Mouse (Mus musculus): ENCODE results near the gene Itgae. TPM values are rescaled to one million over a fixed set of nuclear protein-coding genes. Genes with fewer than 3 reads are reported as not detected.
A peak's percentile ranks its signal among the peaks of the same experiment; 100 is the strongest.

The Itgae gene
- polyA plus RNA-seq, 1 experiment from 2014 or later, result 0.25 TPM

- no peak for ATAC-seq
- H3K27ac ChIP-seq (ENCODE audit: low read depth, low read length), result no peak overlapping the region
- H3K4me3 ChIP-seq (ENCODE audit: low read depth, low read length), result no peak overlapping the region
- H3K9me3 ChIP-seq (replicated peaks; ENCODE audit: control insufficient read depth, low read length), result no peaks in the 10 kb centered on the region
- peaks cover 31% of the 10 kb centered on the region for H3K36me3 ChIP-seq (ENCODE audit: control insufficient read depth, insufficient read depth, low read length)
- peaks cover 7% of the 10 kb centered on the region for H3K4me1 ChIP-seq (ENCODE audit: control insufficient read depth, insufficient read depth, low read length)
- H3K9ac ChIP-seq (ENCODE audit: low read length), result no peak overlapping the region
- 86% methylated on average over 7 of the region's 7 CpGs for WGBS
- no peak overlapping the region for H3K4me2 ChIP-seq (ENCODE audit: low read length)
- no peaks in the 10 kb centered on the region for H3K27me3 ChIP-seq (replicated peaks; ENCODE audit: control insufficient read depth, insufficient read depth, low read length)
- no peak for DNase-seq (ENCODE audit: low spot score)
Measured at GRCm38 (mm10) chr11:73085391-73085790, 5.0 kb upstream of the Itgae start.

GRCm38 (mm10) chr11:73087700-73088480 is 2.5 kb upstream of the Itgae start:
- H3K9ac ChIP-seq (ENCODE audit: low read length), result no peak overlapping the region
- no peak overlapping the region for H3K4me3 ChIP-seq (ENCODE audit: low read depth, low read length)
- no peak overlapping the region for H3K27ac ChIP-seq (ENCODE audit: low read depth, low read length)
- ATAC-seq (no peak), DNase-seq (ENCODE audit: low spot score) (no peak)
- WGBS, result 59% methylated on average over 6 of the region's 6 CpGs
- H3K4me1 ChIP-seq (ENCODE audit: control insufficient read depth, insufficient read depth, low read length), result peaks cover 7% of the 10 kb centered on the region
- H3K4me2 ChIP-seq (ENCODE audit: low read length), result no peak overlapping the region
- H3K9me3 ChIP-seq (replicated peaks; ENCODE audit: control insufficient read depth, low read length), result no peaks in the 10 kb centered on the region
- H3K27me3 ChIP-seq (replicated peaks; ENCODE audit: control insufficient read depth, insufficient read depth, low read length), result no peaks in the 10 kb centered on the region
- H3K36me3 ChIP-seq (ENCODE audit: control insufficient read depth, insufficient read depth, low read length), result peaks cover 8% of the 10 kb centered on the region

- H3K9ac ChIP-seq (ENCODE audit: low read length), result no peak overlapping the region
- 80% methylated on average over 2 of the region's 2 CpGs for WGBS
- H3K36me3 ChIP-seq (ENCODE audit: control insufficient read depth, insufficient read depth, low read length), result no peaks in the 10 kb centered on the region
- no peaks in the 10 kb centered on the region for H3K9me3 ChIP-seq (replicated peaks; ENCODE audit: control insufficient read depth, low read length)
- H3K4me2 ChIP-seq (ENCODE audit: low read length), result no peak overlapping the region
- H3K4me1 ChIP-seq (ENCODE audit: control insufficient read depth, insufficient read depth, low read length), result no peaks in the 10 kb centered on the region
- no peaks in the 10 kb centered on the region for H3K27me3 ChIP-seq (replicated peaks; ENCODE audit: control insufficient read depth, insufficient read depth, low read length)
- DNase-seq (ENCODE audit: low spot score) (no peak), ATAC-seq (no peak)
- H3K4me3 ChIP-seq (ENCODE audit: low read depth, low read length), result no peak overlapping the region
- no peak overlapping the region for H3K27ac ChIP-seq (ENCODE audit: low read depth, low read length)
Measured at GRCm38 (mm10) chr11:73090826-73091225, 443 bp downstream of the Itgae start.

- ATAC-seq (no peak), DNase-seq (ENCODE audit: low spot score) (no peak)
- H3K4me3 ChIP-seq (ENCODE audit: low read depth, low read length), result no peak overlapping the region
- no peaks in the 10 kb centered on the region for H3K27me3 ChIP-seq (replicated peaks; ENCODE audit: control insufficient read depth, insufficient read depth, low read length)
- WGBS, result 76% methylated on average over 4 of the region's 4 CpGs
- H3K4me1 ChIP-seq (ENCODE audit: control insufficient read depth, insufficient read depth, low read length), result no peaks in the 10 kb centered on the region
- no peak overlapping the region for H3K27ac ChIP-seq (ENCODE audit: low read depth, low read length)
- no peak overlapping the region for H3K9ac ChIP-seq (ENCODE audit: low read length)
- no peaks in the 10 kb centered on the region for H3K9me3 ChIP-seq (replicated peaks; ENCODE audit: control insufficient read depth, low read length)
- no peaks in the 10 kb centered on the region for H3K36me3 ChIP-seq (ENCODE audit: control insufficient read depth, insufficient read depth, low read length)
- H3K4me2 ChIP-seq (ENCODE audit: low read length), result no peak overlapping the region
Measured at GRCm38 (mm10) chr11:73092057-73092456, 1.7 kb downstream of the Itgae start.

DNA sequence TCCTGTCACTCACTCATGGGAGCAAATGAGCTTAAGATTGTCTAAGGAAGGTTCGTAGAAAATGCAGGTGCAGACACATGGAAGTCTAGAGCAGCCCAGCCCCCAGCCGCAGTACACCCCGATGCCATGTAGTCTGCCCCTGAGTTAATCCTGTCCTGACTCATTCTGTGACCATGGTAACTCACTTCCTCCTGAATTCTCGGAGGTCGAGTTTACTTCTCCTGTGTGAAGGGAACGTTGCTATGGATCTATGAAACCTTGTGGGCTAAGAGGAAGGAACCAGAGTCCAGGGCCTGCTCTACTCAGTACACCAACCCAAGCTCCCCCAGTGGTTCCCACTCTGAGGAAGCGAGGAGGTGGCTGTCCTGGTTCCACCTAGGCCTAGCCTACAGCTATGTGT is 2.5 kb downstream of the Itgae start:
- 78% methylated on average over 7 of the region's 7 CpGs for WGBS
- ATAC-seq, result no peak
- H3K4me2 ChIP-seq (ENCODE audit: low read length), result no peak overlapping the region

GRCm38 (mm10) chr11:73094231-73094995 is 4.0 kb downstream of the Itgae start:
- H3K9ac ChIP-seq (ENCODE audit: low read length), result no peak overlapping the region

More for the DNA sequence above, 2.5 kb downstream of the Itgae start:
- H3K4me1 ChIP-seq (ENCODE audit: control insufficient read depth, insufficient read depth, low read length), result no peaks in the 10 kb centered on the region
- no peaks in the 10 kb centered on the region for H3K27me3 ChIP-seq (replicated peaks; ENCODE audit: control insufficient read depth, insufficient read depth, low read length)
- no peaks in the 10 kb centered on the region for H3K36me3 ChIP-seq (ENCODE audit: control insufficient read depth, insufficient read depth, low read length)
- H3K4me3 ChIP-seq (ENCODE audit: low read depth, low read length), result no peak overlapping the region
- no peak for DNase-seq (ENCODE audit: low spot score)
- H3K27ac ChIP-seq (ENCODE audit: low read depth, low read length), result no peak overlapping the region
- no peak overlapping the region for H3K9ac ChIP-seq (ENCODE audit: low read length)
- H3K9me3 ChIP-seq (replicated peaks; ENCODE audit: control insufficient read depth, low read length), result no peaks in the 10 kb centered on the region

DNA sequence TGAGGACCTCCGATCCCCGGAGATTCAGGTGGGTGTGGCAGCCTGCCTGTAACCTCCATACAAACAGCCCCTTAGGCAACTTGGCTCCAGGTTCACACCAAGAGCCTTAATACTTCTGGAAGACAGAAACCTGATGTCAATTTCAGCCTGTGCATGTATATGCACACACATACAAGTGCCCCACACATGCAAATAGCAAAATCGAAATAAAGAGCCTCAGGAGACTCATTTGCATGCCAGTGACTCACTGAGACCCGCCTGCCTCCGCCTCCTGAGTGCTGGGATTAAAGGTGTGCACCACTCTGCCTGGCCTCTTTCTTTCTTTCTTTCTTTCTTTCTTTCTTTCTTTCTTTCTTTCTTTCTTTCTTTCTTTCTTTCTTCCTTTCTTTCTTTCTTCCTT is 8.5 kb downstream of the Itgae start:
- Histone ChIP-seq H3K4me2 (ENCODE audit: low read length) (no peak overlapping the region), H3K27ac (ENCODE audit: low read depth, low read length) (no peak overlapping the region), H3K4me1 (ENCODE audit: control insufficient read depth, insufficient read depth, low read length) (peaks cover 2% of the 10 kb centered on the region; the same call in 1 of the 2 replicates), H3K4me3 (ENCODE audit: low read depth, low read length) (no peak overlapping the region), H3K9me3 (replicated peaks; ENCODE audit: control insufficient read depth, low read length) (no peaks in the 10 kb centered on the region), H3K27me3 (replicated peaks; ENCODE audit: control insufficient read depth, insufficient read depth, low read length) (no peaks in the 10 kb centered on the region), H3K36me3 (ENCODE audit: control insufficient read depth, insufficient read depth, low read length) (no peaks in the 10 kb centered on the region), H3K9ac (ENCODE audit: low read length) (no peak overlapping the region)
- 36% methylated on average over 5 of the region's 5 CpGs for WGBS
- ATAC-seq, result no peak
- peak; percentile 37 for DNase-seq (ENCODE audit: low spot score)

More at GRCm38 (mm10) chr11:73094231-73094995, 4.0 kb downstream of the Itgae start:
- H3K36me3 ChIP-seq (ENCODE audit: control insufficient read depth, insufficient read depth, low read length), result no peaks in the 10 kb centered on the region
- DNase-seq (ENCODE audit: low spot score) (no peak), ATAC-seq (no peak)
- H3K4me3 ChIP-seq (ENCODE audit: low read depth, low read length), result no peak overlapping the region
- H3K4me2 ChIP-seq (ENCODE audit: low read length), result no peak overlapping the region
- no peaks in the 10 kb centered on the region for H3K9me3 ChIP-seq (replicated peaks; ENCODE audit: control insufficient read depth, low read length)
- no peaks in the 10 kb centered on the region for H3K27me3 ChIP-seq (replicated peaks; ENCODE audit: control insufficient read depth, insufficient read depth, low read length)
- WGBS, result 78% methylated on average over 11 of the region's 11 CpGs
- no peaks in the 10 kb centered on the region for H3K4me1 ChIP-seq (ENCODE audit: control insufficient read depth, insufficient read depth, low read length)
- no peak overlapping the region for H3K27ac ChIP-seq (ENCODE audit: low read depth, low read length)

GRCm38 (mm10) chr11:73099976-73100750 is 9.8 kb downstream of the Itgae start:
- H3K36me3 ChIP-seq (ENCODE audit: control insufficient read depth, insufficient read depth, low read length), result no peaks in the 10 kb centered on the region
- 40% methylated on average over 14 of the region's 14 CpGs for WGBS
- H3K4me2 ChIP-seq (ENCODE audit: low read length), result no peak overlapping the region
- 0 out of 2 replicates have a peak, but pooled peaks have one; percentile 23 for ATAC-seq
- H3K4me1 ChIP-seq (ENCODE audit: control insufficient read depth, insufficient read depth, low read length), result peaks cover 2% of the 10 kb centered on the region; the same call in 1 of the 2 replicates
- no peaks in the 10 kb centered on the region for H3K27me3 ChIP-seq (replicated peaks; ENCODE audit: control insufficient read depth, insufficient read depth, low read length)
- H3K9me3 ChIP-seq (replicated peaks; ENCODE audit: control insufficient read depth, low read length), result no peaks in the 10 kb centered on the region
- no peak overlapping the region for H3K4me3 ChIP-seq (ENCODE audit: low read depth, low read length)
- DNase-seq (ENCODE audit: low spot score), result peak; percentile 72
- H3K27ac ChIP-seq (ENCODE audit: low read depth, low read length), result no peak overlapping the region
- H3K9ac ChIP-seq (ENCODE audit: low read length), result no peak overlapping the region

Measured in forebrain, embryonic 14.5 days (tissue).